ENCODE assay signal across 24 mouse cellular contexts in the genomic region with DNA sequence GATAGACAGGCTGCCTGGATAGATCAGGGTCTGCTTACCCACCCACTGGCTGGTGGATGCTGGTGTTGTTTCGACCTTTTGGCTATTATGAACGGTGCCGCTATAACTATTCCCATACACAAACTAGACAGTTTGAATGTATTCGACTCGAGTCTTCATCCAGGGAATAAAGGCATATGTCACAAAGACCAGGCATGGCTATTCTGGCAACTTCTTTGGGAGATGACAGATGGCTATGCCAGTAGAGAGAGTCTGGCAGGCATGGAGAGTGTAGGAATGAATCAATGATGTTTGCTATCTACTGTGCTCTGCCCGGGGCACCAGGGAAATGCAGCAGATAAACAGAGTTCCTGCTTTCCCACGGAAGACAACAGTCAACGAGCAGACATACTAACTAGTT. TPM values are rescaled to one million over a fixed set of nuclear protein-coding genes. Genes with fewer than 3 reads are reported as not detected.
DNase-seq lines count a peak whose midpoint lies in the region; ATAC-seq and TF ChIP-seq lines count a peak whose summit lies in the region.
"Had no signal": no experiment of that assay in that cellular context is flagged by ENCODE, and none has a peak within 500 bp of the region (broad histone marks: within the 10 kb centered on the region; RNA-seq: fewer than 3 reads in every experiment).

No protein-coding gene starts in this region.

- no peak overlapping the region for H3K27ac ChIP-seq in liver, postnatal 0 days (ENCODE audit: low read depth)
- H3K27ac ChIP-seq: embryonic facial prominence, embryonic 13.5 days; forebrain, embryonic 12.5 days; heart, embryonic 15.5 days; hindbrain, embryonic 15.5 days; limb, embryonic 15.5 days; liver, embryonic 14.5 days; neural tube, embryonic 12.5 days; stomach, postnatal 0 days had no signal

- H3K4me3 ChIP-seq in liver, postnatal 0 days (ENCODE audit: low read depth, low read length) = no peak overlapping the region
- H3K4me3 ChIP-seq: embryonic facial prominence, embryonic 13.5 days; erythroblast, embryonic 14.5 days; forebrain, embryonic 12.5 days; heart, embryonic 15.5 days; hindbrain, embryonic 15.5 days; limb, embryonic 15.5 days; neural tube, embryonic 12.5 days had no signal

- no peaks in the 10 kb centered on the region for H3K27me3 ChIP-seq in liver, postnatal 0 days (ENCODE audit: insufficient read depth, low read length)
- H3K27me3 ChIP-seq: embryonic facial prominence, embryonic 13.5 days; forebrain, embryonic 12.5 days; heart, embryonic 15.5 days; hindbrain, embryonic 15.5 days; limb, embryonic 15.5 days; neural tube, embryonic 12.5 days had no signal

- no peaks in the 10 kb centered on the region for H3K9me3 ChIP-seq in liver, postnatal 0 days (ENCODE audit: low read length)
- H3K9me3 ChIP-seq: embryonic facial prominence, embryonic 13.5 days; forebrain, embryonic 12.5 days; heart, embryonic 15.5 days; hindbrain, embryonic 15.5 days; limb, embryonic 15.5 days; neural tube, embryonic 12.5 days had no signal

- no peak for TF ChIP-seq EP300 in liver, postnatal 0 days (IDR thresholded peaks at IDR 0.05; ENCODE audit: low read depth)

- peak; percentile 37 to 59 for DNase-seq in layer of hippocampus, adult 18-20 months (ENCODE audit: low spot score in 2 of 2)
- DNase-seq in layer of hippocampus, postnatal 25 days (ENCODE audit: extremely low spot score in 1 of 2, low spot score in 1 of 2) = no peak
- DNase-seq in cerebellum, adult 9-11 months = peak; percentile 86
- DNase-seq in layer of hippocampus, adult 8-10 months (ENCODE audit: low spot score in 2 of 2) = peak; percentile 23 to 42
- DNase-seq in left cerebral cortex, postnatal 25 days (ENCODE audit: low spot score in 2 of 2) = no peak
- DNase-seq in liver, postnatal 0 days = no peak
- DNase-seq in yolk sac, embryonic 10.5 days (ENCODE audit: low spot score) = no peak
- DNase-seq: embryo, embryonic 11 days; gastrocnemius, postnatal 25 days; heart, adult 18-20 months; heart, postnatal 4 days; kidney, adult 8-10 months; kidney, postnatal 14 days; midbrain, embryonic 14.5 days; right cerebral cortex, postnatal 14 days had no signal

- no peaks in the 10 kb centered on the region for H3K36me3 ChIP-seq in liver, postnatal 0 days (replicated peaks; ENCODE audit: insufficient read depth, low read length)
- H3K36me3 ChIP-seq: embryonic facial prominence, embryonic 13.5 days; forebrain, embryonic 12.5 days; heart, embryonic 15.5 days; hindbrain, embryonic 15.5 days; limb, embryonic 15.5 days; neural tube, embryonic 12.5 days had no signal

- no peak overlapping the region for H3K4me2 ChIP-seq in liver, postnatal 0 days (ENCODE audit: low read depth, low read length)
- H3K4me2 ChIP-seq: embryonic facial prominence, embryonic 13.5 days; forebrain, embryonic 12.5 days; heart, embryonic 15.5 days; hindbrain, embryonic 15.5 days; limb, embryonic 15.5 days; neural tube, embryonic 12.5 days had no signal

- peaks cover 3% of the 10 kb centered on the region; the same call in 1 of the 2 replicates for H3K4me1 ChIP-seq in liver, postnatal 0 days (ENCODE audit: insufficient read depth)
- H3K4me1 ChIP-seq: embryonic facial prominence, embryonic 13.5 days; forebrain, embryonic 12.5 days; heart, embryonic 15.5 days; hindbrain, embryonic 15.5 days; limb, embryonic 15.5 days; neural tube, embryonic 12.5 days had no signal

- no peak for ATAC-seq in liver, postnatal 0 days

- H3K9ac ChIP-seq in liver, postnatal 0 days (replicated peaks) = no peak overlapping the region
- H3K9ac ChIP-seq: embryonic facial prominence, embryonic 13.5 days; forebrain, embryonic 12.5 days; heart, embryonic 15.5 days; hindbrain, embryonic 15.5 days; limb, embryonic 15.5 days; liver, embryonic 14.5 days; neural tube, embryonic 12.5 days had no signal

- WGBS in liver, postnatal 0 days (ENCODE audit: insufficient replicate concordance) = 67% methylated on average over 8 of the region's 8 CpGs

- TF ChIP-seq CTCF in liver, postnatal 0 days (IDR thresholded peaks at IDR 0.05; ENCODE audit: low read depth) = no peak

- intact Hi-C loops in left cerebral cortex, postnatal 25 days (cut with DNase I) = no loop called here

RNA-seq across cellular contexts. Expression of a gene that starts 27.5 kb away (rescaled TPM):
- 10 to 100 TPM; 12.6 to 15.0 TPM for total RNA-seq in layer of hippocampus, adult 18-20 months (2021)
- 10 to 100 TPM; 11.4 to 15.0 TPM for total RNA-seq in layer of hippocampus, postnatal 25 days (2021)
- 10 to 100 TPM; 16.6 to 28.6 (median 20.2) TPM for total RNA-seq in layer of hippocampus, adult 8-10 months (2022)
- 10 to 100 TPM; 14.9 to 16.7 TPM for total RNA-seq in left cerebral cortex, postnatal 25 days (2021)
- 36.0 and 36.2 TPM in 2 replicates for polyA plus RNA-seq in liver, postnatal 0 days (2015; fragmentation: Nextera tagmentation; extraction: Ambion mirVana)

RNA-seq across cellular contexts. Expression of a gene that starts 36.2 kb away (rescaled TPM):
- total RNA-seq in layer of hippocampus, adult 18-20 months (2021) = 1 to 10 TPM; 7.2 to 9.9 TPM
- 10 to 100 TPM in 1 of 2 experiments, 1 to 10 TPM in 1; 7.0 to 10.8 TPM for total RNA-seq in layer of hippocampus, postnatal 25 days (2021)
- 10 to 100 TPM; 10.3 to 16.4 (median 13.1) TPM for total RNA-seq in layer of hippocampus, adult 8-10 months (2022)
- 1 to 10 TPM; 7.9 to 8.3 TPM for total RNA-seq in left cerebral cortex, postnatal 25 days (2021)
- 1.7 and 2.1 TPM in 2 replicates for polyA plus RNA-seq in liver, postnatal 0 days (2015; fragmentation: Nextera tagmentation; extraction: Ambion mirVana)
- polyA plus RNA-seq: erythroblast, embryonic 14.5 days had no signal

Comparison
In these comparisons a context has a peak if more than half of its experiments do, and no peak if none do; other contexts are left out.
1. DNase-seq: peak in layer of hippocampus, adult 18-20 months (2 of 2), cerebellum, adult 9-11 months (single experiment) and layer of hippocampus, adult 8-10 months (2 of 2); none in layer of hippocampus, postnatal 25 days (0 of 2), left cerebral cortex, postnatal 25 days (0 of 2), liver, postnatal 0 days (single experiment) and yolk sac, embryonic 10.5 days (single experiment).